Mouse (Mus musculus): Measurements from ENCODE around the gene Tmem135. TPM values are rescaled to one million over a fixed set of nuclear protein-coding genes. Genes with fewer than 3 reads are reported as not detected.

Gene Tmem135
- total and polyA plus RNA-seq, 3 experiments: 7.4 to 33.9 TPM; not detected in 1

- Histone ChIP-seq H3K79me2 (ENCODE audit: control insufficient read depth, insufficient read depth, low read length, poor library complexity) (no peaks in the 10 kb centered on the region; the same call in 1 of the 2 replicates), H3K4me3 (ENCODE audit: control insufficient read depth in 1 of 2, insufficient read depth in 1 of 2, low read depth in 2 of 2, low read length in 2 of 2) (no peak overlapping the region), H3K9ac (ENCODE audit: control insufficient read depth, low read depth, low read length, poor library complexity, severe bottlenecking) (no peak overlapping the region), H3K36me3 (ENCODE audit: control insufficient read depth in 1 of 2, insufficient read depth in 2 of 2, low read length in 2 of 2) (no peaks in the 10 kb centered on the region), H3K4me1 (ENCODE audit: control insufficient read depth in 1 of 2, insufficient read depth in 2 of 2, low read length in 2 of 2) (peaks cover 0 to 4% of the 10 kb centered on the region in 2 experiments; a peak in 1 of 4 replicates), H3K9me3 (replicated peaks; ENCODE audit: insufficient read depth, low read length) (no peaks in the 10 kb centered on the region), H3K27me3 (ENCODE audit: control insufficient read depth in 1 of 2, insufficient read depth in 2 of 2, low read length in 2 of 2) (peaks cover 8 to 10% of the 10 kb centered on the region in 2 experiments; a peak in 3 of 4 replicates), H3K27ac (ENCODE audit: control insufficient read depth, low read depth, low read length) (no peak overlapping the region)
- DNase-seq (ENCODE audit: low read depth, low spot score): no peak
- no peak for TF ChIP-seq RAD21 (IDR thresholded peaks at IDR 0.05; ENCODE audit: low read depth, low read length)
- no peak for TF ChIP-seq MXI1 (IDR thresholded peaks at IDR 0.05; ENCODE audit: low read depth, low read length)
- TF ChIP-seq USF1 (IDR thresholded peaks at IDR 0.05; ENCODE audit: low read depth, low read length): no peak
- TF ChIP-seq ZKSCAN1 (IDR thresholded peaks at IDR 0.05; ENCODE audit: low read depth, low read length): no peak
- no peak for TF ChIP-seq TAL1 (IDR thresholded peaks at IDR 0.05; ENCODE audit: low read length)
- TF ChIP-seq ZMIZ1 (IDR thresholded peaks at IDR 0.05; ENCODE audit: low read depth, low read length): no peak
- no peak for TF ChIP-seq POLR2AphosphoS2 (IDR thresholded peaks at IDR 0.05; ENCODE audit: low read length)
- no peak for TF ChIP-seq SIN3A (IDR thresholded peaks at IDR 0.05; ENCODE audit: low read length)
- no peak for TF ChIP-seq UBTF (IDR thresholded peaks at IDR 0.05; ENCODE audit: borderline replicate concordance, insufficient read depth, low read depth, low read length)
- TF ChIP-seq MEF2A (IDR thresholded peaks at IDR 0.05; ENCODE audit: extremely low read depth, insufficient replicate concordance, low read depth, low read length, poor library complexity, severe bottlenecking): no peak
Measured at GRCm38 (mm10) chr7:89401136-89401858, 2.7 kb downstream of the Tmem135 start.

DNA sequence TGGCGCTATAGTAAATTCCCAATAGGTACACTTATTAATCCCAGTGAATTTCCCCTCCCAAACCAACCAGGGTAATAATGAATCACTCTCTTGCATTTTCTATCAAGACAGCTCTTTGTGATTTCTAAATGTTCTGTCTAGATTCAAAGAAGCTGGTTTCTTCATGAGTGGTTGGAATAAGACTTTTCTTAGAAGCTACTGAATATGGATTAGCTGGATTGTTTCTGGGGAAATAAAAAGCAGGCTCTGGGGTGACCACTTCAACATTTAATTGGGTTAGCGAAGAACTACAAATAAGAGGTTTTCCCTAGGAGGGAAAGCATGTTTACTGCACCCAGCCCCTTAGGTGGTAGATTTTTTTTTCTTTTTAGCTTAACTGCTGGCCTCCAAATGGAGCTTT lies 3.3 kb downstream of the Tmem135 start:
- TF ChIP-seq ELF1 (IDR thresholded peaks at IDR 0.05; ENCODE audit: low read depth, low read length): no peak
- no peak for TF ChIP-seq POLR2A (IDR thresholded peaks at IDR 0.05; ENCODE audit: control insufficient read depth in 1 of 2, insufficient read depth in 1 of 2, low read depth in 1 of 2, low read length in 2 of 2, poor library complexity in 1 of 2)
- no peak for TF ChIP-seq MYB (IDR thresholded peaks at IDR 0.05; ENCODE audit: low read depth, low read length)
- TF ChIP-seq HCFC1 (IDR thresholded peaks at IDR 0.05; ENCODE audit: low read depth, low read length): no peak
- no peak for TF ChIP-seq ETS1 (IDR thresholded peaks at IDR 0.05; ENCODE audit: low read depth, low read length)
- no peak for TF ChIP-seq SMC3 (IDR thresholded peaks at IDR 0.05; ENCODE audit: low read depth, low read length)
- TF ChIP-seq POLR2AphosphoS5 (IDR thresholded peaks at IDR 0.05; ENCODE audit: borderline replicate concordance, low read depth, low read length): no peak
- TF ChIP-seq RAD21 (IDR thresholded peaks at IDR 0.05; ENCODE audit: low read depth, low read length): no peak
- no peak for TF ChIP-seq RCOR1 (IDR thresholded peaks at IDR 0.05; ENCODE audit: low read depth, low read length)
- Histone ChIP-seq H3K4me1 (ENCODE audit: control insufficient read depth in 1 of 2, insufficient read depth in 2 of 2, low read length in 2 of 2) (peaks cover 0 to 4% of the 10 kb centered on the region in 2 experiments; a peak in 1 of 4 replicates), H3K27me3 (ENCODE audit: control insufficient read depth in 1 of 2, insufficient read depth in 2 of 2, low read length in 2 of 2) (peaks cover 8 to 10% of the 10 kb centered on the region in 2 experiments; a peak in 3 of 4 replicates), H3K4me3 (ENCODE audit: control insufficient read depth in 1 of 2, insufficient read depth in 1 of 2, low read depth in 2 of 2, low read length in 2 of 2) (no peak overlapping the region), H3K9ac (ENCODE audit: control insufficient read depth, low read depth, low read length, poor library complexity, severe bottlenecking) (no peak overlapping the region), H3K36me3 (ENCODE audit: control insufficient read depth in 1 of 2, insufficient read depth in 2 of 2, low read length in 2 of 2) (no peaks in the 10 kb centered on the region), H3K27ac (ENCODE audit: control insufficient read depth, low read depth, low read length) (no peak overlapping the region), H3K79me2 (ENCODE audit: control insufficient read depth, insufficient read depth, low read length, poor library complexity) (no peaks in the 10 kb centered on the region; the same call in 1 of the 2 replicates), H3K9me3 (replicated peaks; ENCODE audit: insufficient read depth, low read length) (no peaks in the 10 kb centered on the region)
- no peak for DNase-seq (ENCODE audit: low read depth, low spot score)
